Mouse (Mus musculus): ENCODE measurements around the gene Olfr1109. TPM values are rescaled to one million over a fixed set of nuclear protein-coding genes. Genes with fewer than 3 reads are reported as not detected.

Olfr1109 gene
- not detected in 2 replicates for polyA plus RNA-seq (2015; fragmentation: Nextera tagmentation; extraction: Ambion mirVana)

- H3K27me3 ChIP-seq = no peaks in the 10 kb centered on the region
- 50% methylated on average over 1 of the region's 1 CpGs for WGBS (ENCODE audit: insufficient replicate concordance)
- H3K36me3 ChIP-seq = no peaks in the 10 kb centered on the region
- H3K27ac ChIP-seq = no peak within 1 kb of the TSS
- H3K9me3 ChIP-seq (replicated peaks) = no peaks in the 10 kb centered on the region
- DNase-seq = no peak
- no peak within 1 kb of the TSS for H3K9ac ChIP-seq
- no peak within 1 kb of the TSS for H3K4me3 ChIP-seq (replicated peaks)
- no peaks in the 10 kb centered on the region for H3K4me1 ChIP-seq (replicated peaks)
- H3K4me2 ChIP-seq = no peak within 1 kb of the TSS
- ATAC-seq (ENCODE audit: low read depth) = no peak
Observed at GRCm38 (mm10) chr2:87095908-87096307, at the start of gene Olfr1109. Gene Olfr1109, minus strand, starts transcription at chr2:87096008.

- Histone ChIP-seq H3K27me3 (no peaks in the 10 kb centered on the region), H3K4me2 (no peak within 1 kb of the TSS), H3K9me3 (replicated peaks) (no peaks in the 10 kb centered on the region), H3K9ac (no peak within 1 kb of the TSS), H3K36me3 (no peaks in the 10 kb centered on the region), H3K4me3 (replicated peaks) (no peak within 1 kb of the TSS), H3K4me1 (replicated peaks) (no peaks in the 10 kb centered on the region), H3K27ac (no peak within 1 kb of the TSS)
- ATAC-seq (ENCODE audit: low read depth) (no peak), DNase-seq (no peak)
- 58% methylated on average over 1 of the region's 1 CpGs for WGBS (ENCODE audit: insufficient replicate concordance)
Observed at GRCm38 (mm10) chr2:87140200-87140599, 44.4 kb upstream of the Olfr1109 start, which contains the start of gene Olfr1110. Gene Olfr1110, minus strand, starts transcription at chr2:87140300.

GRCm38 (mm10) chr2:87114467-87114866, 18.7 kb upstream of the Olfr1109 start, which contains the start of gene Olfr259:
Gene Olfr259, minus strand, starts transcription at chr2:87114567.
- no peaks in the 10 kb centered on the region for H3K36me3 ChIP-seq
- no peaks in the 10 kb centered on the region for H3K9me3 ChIP-seq (replicated peaks)
- H3K4me3 ChIP-seq (replicated peaks) = no peak within 1 kb of the TSS
- DNase-seq = no peak
- H3K4me1 ChIP-seq (replicated peaks) = no peaks in the 10 kb centered on the region
- ATAC-seq (ENCODE audit: low read depth) = no peak
- H3K27ac ChIP-seq = no peak within 1 kb of the TSS
- H3K4me2 ChIP-seq = no peak within 1 kb of the TSS
- H3K27me3 ChIP-seq = no peaks in the 10 kb centered on the region
- no peak within 1 kb of the TSS for H3K9ac ChIP-seq

- H3K27me3 ChIP-seq = no peaks in the 10 kb centered on the region
- DNase-seq (no peak), ATAC-seq (ENCODE audit: low read depth) (no peak)
- no peak within 1 kb of the TSS for H3K9ac ChIP-seq
- no peaks in the 10 kb centered on the region for H3K9me3 ChIP-seq (replicated peaks)
- H3K4me2 ChIP-seq = no peak within 1 kb of the TSS
- no peaks in the 10 kb centered on the region for H3K36me3 ChIP-seq
- no peak within 1 kb of the TSS for H3K4me3 ChIP-seq (replicated peaks)
- WGBS (ENCODE audit: insufficient replicate concordance) = 38% methylated on average over 1 of the region's 1 CpGs
- no peak within 1 kb of the TSS for H3K27ac ChIP-seq
- no peaks in the 10 kb centered on the region for H3K4me1 ChIP-seq (replicated peaks)
Observed at GRCm38 (mm10) chr2:87075717-87076116, 20.1 kb downstream of the Olfr1109 start, which contains the start of gene Olfr1107. Gene Olfr1107, minus strand, starts transcription at chr2:87075817.

GRCm38 (mm10) chr2:87052173-87052572, 43.6 kb downstream of the Olfr1109 start, which contains the start of gene Olfr1106:
Gene Olfr1106, minus strand, starts transcription at chr2:87052273.
- H3K27me3 ChIP-seq = no peaks in the 10 kb centered on the region
- whole genome bisulfite sequencing (ENCODE audit: insufficient replicate concordance) = 33% methylated on average over 1 of the region's 1 CpGs
- ATAC-seq (ENCODE audit: low read depth) = no peak

More at GRCm38 (mm10) chr2:87052173-87052572, 43.6 kb downstream of the Olfr1109 start, which contains the start of gene Olfr1106:
- H3K27ac ChIP-seq = no peak within 1 kb of the TSS
- H3K9me3 ChIP-seq (replicated peaks) = no peaks in the 10 kb centered on the region
- DNase-seq = no peak
- no peak within 1 kb of the TSS for H3K4me2 ChIP-seq
- H3K4me1 ChIP-seq (replicated peaks) = no peaks in the 10 kb centered on the region
- no peak within 1 kb of the TSS for H3K4me3 ChIP-seq (replicated peaks)
- no peaks in the 10 kb centered on the region for H3K36me3 ChIP-seq
- H3K9ac ChIP-seq = no peak within 1 kb of the TSS

Other genes starting within 250 kb of the Olfr1109 start
- gene Olfr1095, start 244.3 kb downstream of the Olfr1109 start, polyA plus RNA-seq (2015; fragmentation: Nextera tagmentation; extraction: Ambion mirVana) = not detected in 2 replicates
- gene Gm13723, start 221.2 kb downstream of the Olfr1109 start, polyA plus RNA-seq (2015; fragmentation: Nextera tagmentation; extraction: Ambion mirVana) = not detected in 2 replicates
- not detected in 2 replicates for gene Olfr1097, start 203.8 kb downstream of the Olfr1109 start, polyA plus RNA-seq (2015; fragmentation: Nextera tagmentation; extraction: Ambion mirVana)
- gene Olfr1098, start 171.5 kb downstream of the Olfr1109 start, polyA plus RNA-seq (2015; fragmentation: Nextera tagmentation; extraction: Ambion mirVana) = not detected in 2 replicates
- gene Olfr1099, start 135.3 kb downstream of the Olfr1109 start, polyA plus RNA-seq (2015; fragmentation: Nextera tagmentation; extraction: Ambion mirVana) = not detected in 2 replicates
- not detected in 2 replicates for gene Olfr1100, start 116.1 kb downstream of the Olfr1109 start, polyA plus RNA-seq (2015; fragmentation: Nextera tagmentation; extraction: Ambion mirVana)
- gene Olfr1101, start 104.8 kb downstream of the Olfr1109 start, polyA plus RNA-seq (2015; fragmentation: Nextera tagmentation; extraction: Ambion mirVana) = not detected in 2 replicates
- not detected in 2 replicates for gene Olfr1102, start 97.6 kb downstream of the Olfr1109 start, polyA plus RNA-seq (2015; fragmentation: Nextera tagmentation; extraction: Ambion mirVana)
- gene Olfr1104, start 68.9 kb downstream of the Olfr1109 start, polyA plus RNA-seq (2015; fragmentation: Nextera tagmentation; extraction: Ambion mirVana) = not detected in 2 replicates
- gene Olfr1105, start 59.5 kb downstream of the Olfr1109 start, polyA plus RNA-seq (2015; fragmentation: Nextera tagmentation; extraction: Ambion mirVana) = not detected in 2 replicates
- not detected in 2 replicates for gene Olfr1106, start 43.7 kb downstream of the Olfr1109 start, polyA plus RNA-seq (2015; fragmentation: Nextera tagmentation; extraction: Ambion mirVana)
- not detected in 2 replicates for gene Olfr1107, start 20.2 kb downstream of the Olfr1109 start, polyA plus RNA-seq (2015; fragmentation: Nextera tagmentation; extraction: Ambion mirVana)
- not detected in 2 replicates for gene Olfr259, start 18.6 kb upstream of the Olfr1109 start, polyA plus RNA-seq (2015; fragmentation: Nextera tagmentation; extraction: Ambion mirVana)
- not detected in 2 replicates for gene Olfr1110, start 44.3 kb upstream of the Olfr1109 start, polyA plus RNA-seq (2015; fragmentation: Nextera tagmentation; extraction: Ambion mirVana)
- gene Olfr1111, start 56.6 kb upstream of the Olfr1109 start, polyA plus RNA-seq (2015; fragmentation: Nextera tagmentation; extraction: Ambion mirVana) = not detected in 2 replicates
- not detected in 2 replicates for gene Olfr1112, start 91.8 kb upstream of the Olfr1109 start, polyA plus RNA-seq (2015; fragmentation: Nextera tagmentation; extraction: Ambion mirVana)
- gene Olfr1113, start 113.0 kb upstream of the Olfr1109 start, polyA plus RNA-seq (2015; fragmentation: Nextera tagmentation; extraction: Ambion mirVana) = not detected in 2 replicates
- gene Olfr1115, start 152.0 kb upstream of the Olfr1109 start, polyA plus RNA-seq (2015; fragmentation: Nextera tagmentation; extraction: Ambion mirVana) = not detected in 2 replicates
- gene Olfr1116, start 171.5 kb upstream of the Olfr1109 start, polyA plus RNA-seq (2015; fragmentation: Nextera tagmentation; extraction: Ambion mirVana) = not detected in 2 replicates
- gene Olfr1118, start 211.6 kb upstream of the Olfr1109 start, polyA plus RNA-seq (2015; fragmentation: Nextera tagmentation; extraction: Ambion mirVana) = not detected in 2 replicates